Mouse (Mus musculus): ENCODE results near the gene Akap12.

- TF ChIP-seq CTCF (IDR thresholded peaks at IDR 0.05; ENCODE audit: low read depth, low read length) (no peak), POLR2A (IDR thresholded peaks at IDR 0.05; ENCODE audit: borderline replicate concordance, low read depth, low read length) (no peak)
Observed at GRCm38 (mm10) chr10:4338863-4339461, 72.8 kb downstream of the Akap12 start.

Data from bone marrow macrophage, adult 2 months (primary cell).